Mouse (Mus musculus) bone marrow, adult 2 months (tissue): Measurements from ENCODE around the gene Psmb4. TPM values are rescaled to one million over a fixed set of nuclear protein-coding genes. Genes with fewer than 3 reads are reported as not detected.

Source experiments
- H3K27ac ChIP-seq: fragments of 200-500 bp; 2 replicates; pipeline ENCODE4 v1.5.1; 2012; ENCODE audit warnings: low read depth, mild to moderate bottlenecking, control low read depth, inconsistent platforms, low read length; ENCODE audit not compliant: control insufficient read depth, poor library complexity, insufficient read depth
- H3K4me1 ChIP-seq: fragments of 200-500 bp; 2 replicates; pipeline ENCODE4 v1.6.1; 2011; ENCODE audit warnings: low read length; ENCODE audit not compliant: control insufficient read depth, insufficient read depth
- H3K4me3 ChIP-seq: fragments of 200-500 bp; replicated peaks from 2 replicates; pipeline ENCODE3; 2011; ENCODE audit warnings: mild to moderate bottlenecking, low read depth, low read length, control low read depth; ENCODE audit not compliant: control insufficient read depth
- CTCF ChIP-seq: fragments of 200-500 bp; IDR thresholded peaks from 2 replicates; pipeline ENCODE4 v1.5.1; 2011; ENCODE audit warnings: low read length, control low read depth; ENCODE audit not compliant: control insufficient read depth, insufficient read depth
- POLR2A ChIP-seq: fragments of 200-500 bp; IDR thresholded peaks from 2 replicates; pipeline ENCODE4 v1.6.1; 2011; ENCODE audit warnings: low read depth, mild to moderate bottlenecking, control low read depth, low read length, borderline replicate concordance; ENCODE audit not compliant: control insufficient read depth
- WGBS: fragments of 180-500 bp; shearing (Covaris S2); methylation state at CpG from one replicate; pipeline ENCODE4 v1.1.7; 2018; 5-methylcytosine and 5-hydroxymethylcytosine counted together
- polyA plus RNA-seq: library from polyadenylated mRNA; stranded (reverse); fragments of >200 nt; gene quantifications from 2 replicates; pipeline ENCODE4 v1.2.4, GENCODE M21; 2011; ENCODE audit warnings: low replicate concordance; ENCODE audit not compliant: missing spikeins, insufficient read depth, insufficient read length

Psmb4 gene
- polyA plus RNA-seq, 1 experiment, result 443 TPM

- H3K4me1 ChIP-seq, result no peaks in the 10 kb centered on the region
- WGBS, result 4% methylated on average over 1 of the region's 1 CpGs
- TF ChIP-seq POLR2A (no peak), CTCF (no peak)
- no peak overlapping the region for H3K4me3 ChIP-seq
- no peak overlapping the region for H3K27ac ChIP-seq
These were observed 37.4 kb downstream of the Psmb4 start for GRCm38 (mm10) chr3:94849338-94849737.

GRCm38 (mm10) chr3:94847382-94847781 lies 39.4 kb downstream of the Psmb4 start:
- WGBS, result 81% methylated on average over 2 of the region's 2 CpGs
- no peak overlapping the region for H3K27ac ChIP-seq
- H3K4me3 ChIP-seq, result no peak overlapping the region
- TF ChIP-seq CTCF, result no peak
- TF ChIP-seq POLR2A, result no peak
- no peaks in the 10 kb centered on the region for H3K4me1 ChIP-seq

GRCm38 (mm10) chr3:94839101-94839500 lies 47.7 kb downstream of the Psmb4 start:
- TF ChIP-seq CTCF (no peak), POLR2A (no peak)
- Histone ChIP-seq H3K27ac (no peak overlapping the region), H3K4me3 (no peak overlapping the region), H3K4me1 (no peaks in the 10 kb centered on the region; the same call in 1 of the 2 replicates)
- 52% methylated on average over 5 of the region's 5 CpGs for WGBS

- H3K27ac ChIP-seq, result no peak overlapping the region; the same call in 1 of the 2 replicates
- no peak for TF ChIP-seq POLR2A
- TF ChIP-seq CTCF, result no peak
- peak overlapping the region; percentile 89 for H3K4me3 ChIP-seq
- no peaks in the 10 kb centered on the region; the same call in 1 of the 2 replicates for H3K4me1 ChIP-seq
- WGBS, result 5% methylated on average over 9 of the region's 9 CpGs
These were observed 48.1 kb downstream of the Psmb4 start for GRCm38 (mm10) chr3:94838631-94839030.

GRCm38 (mm10) chr3:94837959-94838496 lies 48.7 kb downstream of the Psmb4 start:
- WGBS, result under 1% methylated on average over 57 of the region's 62 CpGs

GRCm38 (mm10) chr3:94837183-94837890 lies 49.4 kb downstream of the Psmb4 start, which contains the start of gene Pogz:
Pogz (plus strand) TSS chr3:94837567.
- no peak for TF ChIP-seq CTCF
- TF ChIP-seq POLR2A, result peak; percentile 72; the same call in 1 of the 2 replicates

More at GRCm38 (mm10) chr3:94837959-94838496, 48.7 kb downstream of the Psmb4 start:
- Histone ChIP-seq H3K4me3 (peak overlapping the region; percentile 89), H3K27ac (peak overlapping the region; percentile 96), H3K4me1 (no peaks in the 10 kb centered on the region; the same call in 1 of the 2 replicates)
- 0 out of 2 replicates have a peak, but pooled peaks have one; percentile 21 for TF ChIP-seq POLR2A
- no peak for TF ChIP-seq CTCF

GRCm38 (mm10) chr3:94835396-94835795 lies 51.4 kb downstream of the Psmb4 start:
- TF ChIP-seq POLR2A, result no peak
- no peak for TF ChIP-seq CTCF

More at GRCm38 (mm10) chr3:94837183-94837890, 49.4 kb downstream of the Psmb4 start, which contains the start of gene Pogz:
- H3K4me3 ChIP-seq, result peak within 1 kb of the TSS; percentile 89
- no peaks in the 10 kb centered on the region; the same call in 1 of the 2 replicates for H3K4me1 ChIP-seq
- 1% methylated on average over 55 of the region's 57 CpGs for WGBS
- H3K27ac ChIP-seq, result peak within 1 kb of the TSS; percentile 96

More at GRCm38 (mm10) chr3:94835396-94835795, 51.4 kb downstream of the Psmb4 start:
- Histone ChIP-seq H3K4me3 (no peak overlapping the region), H3K4me1 (no peaks in the 10 kb centered on the region; the same call in 1 of the 2 replicates), H3K27ac (no peak overlapping the region)
- WGBS, result 76% methylated on average over 3 of the region's 3 CpGs

Other genes with a start within 250 kb of the Psmb4 start
- not detected in 2 replicates for gene Gm10972, start 243.8 kb downstream of the Psmb4 start, polyA plus RNA-seq
- gene Tuft1, start 228.1 kb downstream of the Psmb4 start, polyA plus RNA-seq, result 3.8 and 7.4 TPM in 2 replicates
- gene Selenbp2, start 193.4 kb downstream of the Psmb4 start, polyA plus RNA-seq, result 4.4 TPM in 1 of 2 replicates, not detected in the other
- gene Cgn, start 100.5 kb downstream of the Psmb4 start, polyA plus RNA-seq, result 0.22 and 1.00 TPM in 2 replicates
- gene Pogz, start 49.4 kb downstream of the Psmb4 start, polyA plus RNA-seq, result 10.3 and 16.8 TPM in 2 replicates
- 30.8 and 35.6 TPM in 2 replicates for gene Selenbp1, start 46.1 kb upstream of the Psmb4 start, polyA plus RNA-seq
- 4.5 and 22.2 TPM in 2 replicates for gene Rfx5, start 67.1 kb upstream of the Psmb4 start, polyA plus RNA-seq
- gene Pi4kb, start 87.8 kb upstream of the Psmb4 start, polyA plus RNA-seq, result 43.1 and 63.2 TPM in 2 replicates
- gene Zfp687, start 128.5 kb upstream of the Psmb4 start, polyA plus RNA-seq, result 10.6 and 21.1 TPM in 2 replicates
- 288 and 328 TPM in 2 replicates for gene Psmd4, start 155.7 kb upstream of the Psmb4 start, polyA plus RNA-seq
- gene Pip5k1a, start 220.0 kb upstream of the Psmb4 start, polyA plus RNA-seq, result 22.5 and 38.8 TPM in 2 replicates
- 17.0 and 39.0 TPM in 2 replicates for gene Vps72, start 224.1 kb upstream of the Psmb4 start, polyA plus RNA-seq
- 4.5 and 6.1 TPM in 2 replicates for gene Tmod4, start 237.5 kb upstream of the Psmb4 start, polyA plus RNA-seq
- gene Scnm1, start 247.1 kb upstream of the Psmb4 start, polyA plus RNA-seq, result 72.6 and 130 TPM in 2 replicates
- 9.4 and 10.9 TPM in 2 replicates for gene Lysmd1, start 247.1 kb upstream of the Psmb4 start, polyA plus RNA-seq